Mouse (Mus musculus): ENCODE results near the gene Mettl8. TPM values are rescaled to one million over a fixed set of nuclear protein-coding genes. Genes with fewer than 3 reads are reported as not detected.

Mettl8 gene
- total RNA-seq, 2 experiments from 2014 or later = 4.3 to 5.0 TPM

DNA sequence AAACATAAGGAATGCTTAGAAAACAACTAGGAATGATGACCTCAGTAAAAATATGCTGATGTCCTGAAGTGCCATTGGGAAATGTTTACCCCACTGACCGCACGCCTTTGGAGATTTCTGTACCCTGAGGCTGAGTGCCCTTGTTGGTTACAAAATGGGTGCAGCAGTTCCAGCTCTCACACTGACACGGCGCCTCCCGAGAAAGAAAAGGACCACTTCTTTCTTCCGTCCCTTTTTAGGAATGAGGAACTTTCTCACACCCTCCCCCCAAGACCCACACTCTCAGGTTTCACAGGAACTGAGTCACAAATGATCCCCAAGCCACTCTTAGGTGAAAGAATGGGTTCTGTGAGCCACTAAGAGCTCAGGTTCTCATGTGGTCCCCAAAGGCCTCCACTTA lies 17.9 kb downstream of the Mettl8 start:
- DNase-seq = no peak
- intact Hi-C loops (cut with DNase I) = loop anchor here (5.0 kb wide), 1 partner anchor 210 kb away; the partner anchor contains the start of gene Tlk1

DNA sequence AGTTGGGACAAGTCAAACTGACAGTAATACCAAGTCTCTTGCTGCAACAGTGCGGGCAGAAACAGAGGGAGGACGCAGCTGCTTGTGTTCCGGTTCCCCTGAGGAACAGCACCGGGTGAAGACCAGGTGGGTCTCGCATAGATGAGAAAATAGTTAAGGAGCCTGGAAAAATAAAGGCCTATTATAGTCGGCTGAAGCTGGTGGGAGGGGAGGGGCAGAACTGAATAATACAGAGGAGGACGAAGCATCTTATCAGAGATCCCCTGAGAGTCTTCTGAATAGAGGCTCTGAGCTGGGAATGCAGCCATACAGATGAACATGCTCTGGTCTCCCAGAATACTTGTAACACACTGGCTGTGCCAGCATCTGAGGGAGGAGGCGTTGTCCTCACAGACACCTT lies 21.4 kb downstream of the Mettl8 start:
- peak in 1 of 2 experiments; percentile 36 for DNase-seq
- intact Hi-C loops (cut with DNase I) = loop anchor here (5.0 kb wide), 1 partner anchor 42 kb away; no protein-coding TSS in a partner anchor

- no peak for DNase-seq
- intact Hi-C loops (cut with DNase I) = loop anchor here (5.0 kb wide), 1 partner anchor 41 kb away; no protein-coding TSS in a partner anchor
These were observed 22.4 kb downstream of the Mettl8 start for GRCm38 (mm10) chr2:71033014-71033413.

GRCm38 (mm10) chr2:71031973-71032794 lies 23.2 kb downstream of the Mettl8 start:
- DNase-seq = peak in 1 of 2 experiments; percentile 11
- intact Hi-C loops (cut with DNase I) = loop anchor here (5.0 kb wide), 1 partner anchor 40 kb away; no protein-coding TSS in a partner anchor

DNA sequence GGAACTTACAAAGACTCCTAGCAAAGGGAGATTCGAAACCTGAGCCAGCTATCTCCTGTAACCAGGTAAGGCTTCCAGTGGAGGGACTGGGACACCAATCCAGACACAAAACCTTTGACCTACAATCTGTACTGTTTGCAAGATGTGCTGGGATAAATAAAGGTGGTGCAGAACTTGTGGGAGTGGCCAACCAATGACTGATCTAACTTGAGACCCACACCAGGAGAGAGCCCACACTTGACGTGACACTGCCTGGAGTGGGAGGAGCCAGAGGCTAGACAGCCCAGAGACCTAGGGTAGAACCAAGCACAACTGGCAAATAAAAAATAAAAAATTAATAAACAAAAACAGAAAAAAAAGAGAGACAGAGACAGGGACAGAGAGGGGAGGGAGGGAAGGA lies 24.7 kb downstream of the Mettl8 start:
- intact Hi-C loops (cut with DNase I) = loop anchor here (5.0 kb wide), 1 partner anchor 38 kb away; no protein-coding TSS in a partner anchor
- DNase-seq = no peak

DNA sequence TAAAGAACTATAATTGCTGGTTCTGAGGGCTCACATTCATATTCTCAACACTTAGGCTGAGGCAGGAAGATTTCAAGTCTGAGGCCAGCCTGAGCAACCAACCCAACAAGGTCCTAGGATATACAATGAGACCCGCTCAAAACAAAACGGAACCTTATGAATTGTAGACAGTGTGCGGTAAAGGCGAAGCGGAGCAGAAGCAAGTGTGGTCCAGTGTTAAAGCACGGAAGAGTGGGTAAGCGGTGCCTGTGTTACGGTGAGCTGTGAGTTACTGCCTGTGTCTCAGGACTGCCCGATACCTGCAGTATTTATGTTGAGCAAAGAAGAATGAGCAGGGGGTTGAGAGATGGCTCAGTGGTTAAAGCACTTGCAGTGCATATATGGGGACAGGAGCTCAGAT lies 27.8 kb downstream of the Mettl8 start:
- DNase-seq = no peak
- intact Hi-C loops (cut with DNase I) = no loop called here

DNA sequence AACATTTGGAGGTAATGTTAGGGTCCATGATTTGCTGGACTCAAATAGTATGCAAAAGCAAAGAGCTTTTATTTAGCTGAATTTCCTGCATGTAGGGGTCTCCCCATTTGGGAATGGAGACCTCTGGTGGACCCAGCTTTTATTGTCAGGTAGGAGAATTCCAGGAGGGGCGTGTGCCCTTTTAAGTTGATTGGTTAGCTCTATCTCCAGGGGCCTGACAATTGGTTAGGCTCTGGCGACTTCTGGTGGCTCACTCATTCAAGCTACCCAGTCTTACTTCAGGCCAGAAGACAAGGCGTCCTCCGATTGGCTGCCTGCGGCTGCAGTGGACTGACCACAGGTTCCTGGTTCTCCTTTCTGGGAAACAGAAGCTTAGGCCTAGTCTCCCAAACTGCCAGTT lies 28.6 kb downstream of the Mettl8 start:
- intact Hi-C loops (cut with DNase I) = no loop called here
- no peak for DNase-seq

- DNase-seq = no peak
- intact Hi-C loops (cut with DNase I) = no loop called here
These were observed 29.6 kb downstream of the Mettl8 start for GRCm38 (mm10) chr2:71025576-71026315.

DNA sequence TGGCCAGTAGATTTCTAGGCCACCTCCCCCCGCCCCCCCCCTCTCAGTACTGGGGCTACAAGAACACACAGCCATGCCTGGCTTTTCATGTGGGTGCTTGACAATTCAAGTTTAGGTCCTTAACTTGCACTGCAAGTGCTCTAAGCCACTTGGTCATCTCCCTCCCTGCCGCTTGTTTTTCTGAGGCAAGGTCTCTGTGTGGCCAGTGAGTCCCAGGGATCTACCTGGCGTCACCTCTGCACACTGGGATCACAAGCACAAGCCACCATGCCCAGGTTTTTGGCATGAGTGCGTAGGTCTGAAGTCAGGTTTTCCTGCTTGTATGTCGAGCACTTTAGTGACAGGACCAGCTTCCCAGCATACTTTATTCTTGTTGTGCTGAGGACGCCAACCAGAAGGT lies 31.4 kb downstream of the Mettl8 start:
- DNase-seq = no peak
- intact Hi-C loops (cut with DNase I) = no loop called here

- no peak for DNase-seq
- intact Hi-C loops (cut with DNase I) = no loop called here
These were observed 32.4 kb downstream of the Mettl8 start for GRCm38 (mm10) chr2:71022991-71023390.

DNA sequence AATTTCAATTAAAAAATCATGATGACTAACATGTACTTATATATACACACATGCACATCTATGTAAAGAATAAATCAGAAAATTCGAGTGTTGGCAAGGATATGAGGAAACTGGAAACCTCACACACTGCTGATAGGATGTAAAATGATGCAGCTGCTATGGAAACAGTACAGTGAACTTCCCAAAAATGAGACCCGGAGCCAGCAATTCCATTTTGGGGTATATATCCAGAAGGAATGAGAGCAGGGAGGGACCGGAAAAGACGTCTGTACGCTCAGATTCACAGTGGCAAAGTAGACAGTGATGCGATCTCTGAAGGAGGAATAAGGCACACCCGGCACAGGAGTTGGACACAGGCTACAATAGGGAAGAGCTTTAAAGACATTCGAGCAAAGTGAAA lies 34.7 kb downstream of the Mettl8 start:
- intact Hi-C loops (cut with DNase I) = no loop called here
- DNase-seq = no peak

DNA sequence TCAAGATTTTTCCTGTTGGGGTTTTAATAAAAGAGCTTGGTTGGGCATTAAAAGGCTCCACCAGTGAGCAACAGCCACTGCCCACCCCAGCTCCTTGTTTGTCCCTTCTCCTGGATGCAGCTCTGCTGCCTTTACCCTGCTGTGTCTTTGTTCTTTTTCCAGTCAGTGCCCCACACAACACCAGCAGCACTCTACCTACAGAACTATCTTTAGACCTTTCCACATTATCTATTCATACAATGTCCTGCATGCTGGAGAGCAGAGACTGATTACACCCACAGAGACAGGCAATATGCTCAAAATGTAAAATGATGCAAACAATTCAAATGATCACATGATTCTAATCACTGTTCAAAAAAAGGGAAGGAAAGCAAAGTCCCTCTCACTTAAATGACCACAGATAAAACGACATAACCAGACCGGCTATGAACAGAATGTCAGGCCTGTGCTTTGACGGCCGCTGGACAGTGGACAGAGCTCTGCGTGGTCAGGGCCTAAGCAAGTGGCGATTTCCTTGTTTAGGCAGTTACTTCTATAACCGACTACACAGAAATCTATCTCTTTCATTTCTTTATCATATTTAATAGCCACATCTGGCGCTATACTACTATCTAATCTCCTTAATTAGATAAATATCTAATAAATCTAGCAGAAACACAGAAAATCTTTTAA lies 35.5 kb downstream of the Mettl8 start:
- no peak for DNase-seq
- intact Hi-C loops (cut with DNase I) = no loop called here

DNA sequence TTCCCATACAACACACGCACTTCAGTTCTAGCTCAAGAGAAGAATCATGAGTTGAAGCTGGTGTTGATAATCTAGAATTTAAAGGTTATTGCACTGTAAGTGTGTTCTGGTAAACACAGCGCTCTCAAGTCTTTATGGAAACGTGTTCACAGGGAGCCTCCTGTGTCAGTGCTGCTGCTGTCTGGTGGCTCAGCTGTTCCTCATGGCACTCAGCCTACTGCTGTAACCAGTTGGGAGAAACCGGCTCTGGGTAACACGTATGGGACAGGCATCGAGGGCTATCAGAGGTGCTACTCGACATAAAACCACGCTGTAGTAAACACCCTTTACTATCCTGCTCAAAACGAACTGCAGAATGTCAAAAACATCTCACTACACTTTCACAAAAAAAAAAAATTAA lies 36.1 kb downstream of the Mettl8 start:
- DNase-seq = no peak
- intact Hi-C loops (cut with DNase I) = no loop called here

GRCm38 (mm10) chr2:71013521-71013920 lies 41.9 kb downstream of the Mettl8 start:
- DNase-seq = no peak
- intact Hi-C loops (cut with DNase I) = no loop called here

GRCm38 (mm10) chr2:71011816-71012215 lies 43.6 kb downstream of the Mettl8 start:
- intact Hi-C loops (cut with DNase I) = no loop called here
- no peak for DNase-seq

- intact Hi-C loops (cut with DNase I) = no loop called here
- DNase-seq = no peak
These were observed 51.0 kb downstream of the Mettl8 start for GRCm38 (mm10) chr2:71004354-71004753.

DNA sequence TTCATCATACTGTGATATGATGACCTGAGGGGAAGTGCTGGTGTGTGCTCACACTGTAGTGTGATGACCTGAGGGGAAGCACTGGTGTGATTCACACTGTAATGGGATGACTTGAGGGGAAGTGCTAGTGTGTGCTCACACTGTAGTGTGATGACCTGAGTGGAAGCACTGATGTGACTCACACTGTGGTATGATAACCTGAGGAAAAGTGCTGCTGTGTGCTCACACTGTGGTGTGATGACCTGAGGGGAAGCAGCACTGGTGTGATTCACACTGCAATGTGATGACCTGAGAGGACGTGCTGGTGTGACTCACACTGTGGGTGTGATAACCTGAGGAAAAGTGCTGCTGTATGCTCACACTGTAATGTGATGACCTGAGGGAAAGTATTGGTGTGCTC lies 52.9 kb downstream of the Mettl8 start:
- intact Hi-C loops (cut with DNase I) = no loop called here
- no peak for DNase-seq

DNA sequence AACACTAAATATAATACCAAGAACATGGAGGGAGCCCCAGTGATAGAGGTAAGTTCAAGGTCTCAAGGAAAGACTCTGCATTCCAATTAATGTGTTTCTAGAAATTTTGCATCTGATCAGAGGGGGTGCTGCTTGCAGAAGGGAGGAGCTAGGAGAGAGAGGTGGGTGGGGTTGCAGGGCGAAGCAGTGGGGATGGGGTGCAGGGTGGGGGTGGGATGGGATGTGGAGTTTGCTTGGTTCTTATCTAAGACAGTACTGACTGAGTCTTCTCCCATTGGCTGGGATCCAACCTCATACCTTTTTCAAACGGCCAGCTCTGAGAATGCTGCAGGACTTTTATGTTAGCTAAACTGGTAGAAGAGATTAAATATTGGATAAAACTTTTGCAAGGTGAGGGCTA lies 56.6 kb downstream of the Mettl8 start:
- no peak for DNase-seq
- intact Hi-C loops (cut with DNase I) = no loop called here

DNA sequence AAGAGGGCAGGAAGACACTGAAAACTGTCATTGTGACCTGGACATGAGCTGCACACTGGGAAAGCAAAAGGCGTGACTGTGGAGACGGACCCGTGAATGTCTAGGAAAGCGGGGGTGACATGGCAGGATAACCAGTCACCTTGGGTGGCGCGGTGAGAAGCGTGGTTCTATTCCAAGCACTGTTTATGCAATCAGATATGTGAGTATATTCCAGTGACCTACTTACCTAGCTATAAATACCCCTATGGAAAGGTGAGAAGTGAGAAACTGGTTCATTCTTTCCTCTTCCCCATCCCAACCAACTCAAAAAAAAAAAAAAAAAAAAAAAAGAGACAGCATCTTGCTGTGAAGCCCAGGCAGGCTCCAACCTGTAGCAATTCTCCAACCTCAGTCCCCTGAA lies 58.9 kb downstream of the Mettl8 start:
- no peak for DNase-seq
- intact Hi-C loops (cut with DNase I) = no loop called here

DNA sequence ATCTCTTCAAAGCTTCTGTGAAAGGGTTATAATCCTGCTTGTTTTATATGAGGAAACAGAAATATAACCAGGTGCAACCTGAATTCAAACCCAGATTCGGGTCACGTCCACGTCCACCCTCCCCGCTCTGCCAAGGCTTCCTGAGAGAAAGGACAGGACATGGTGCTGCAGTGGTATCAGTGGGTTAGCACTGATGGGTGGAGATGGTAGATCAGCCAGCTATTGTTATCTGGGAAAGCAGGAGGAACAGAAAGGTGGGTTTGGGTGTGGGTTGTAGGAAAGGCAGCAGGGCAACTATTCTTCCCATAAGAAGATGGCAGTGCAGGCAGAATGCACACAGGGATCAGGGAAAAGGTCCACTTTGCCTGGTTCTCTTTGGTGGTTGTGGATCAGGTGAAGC lies 59.5 kb downstream of the Mettl8 start:
- intact Hi-C loops (cut with DNase I) = no loop called here
- no peak for DNase-seq

GRCm38 (mm10) chr2:70993740-70994139 lies 61.6 kb downstream of the Mettl8 start:
- no peak for DNase-seq
- intact Hi-C loops (cut with DNase I) = loop anchor here (5.0 kb wide), 1 partner anchor 39 kb away; no protein-coding TSS in a partner anchor
